Mouse (Mus musculus): Measurements from ENCODE around the gene Mrpl33.

GRCm38 (mm10) chr5:31640542-31640941, 43.8 kb downstream of the Mrpl33 start:
- no peak for TF ChIP-seq EP300 (IDR thresholded peaks at IDR 0.05; ENCODE audit: insufficient read depth, low read depth, low read length)
- TF ChIP-seq CTCF (IDR thresholded peaks at IDR 0.05): no peak
